Mouse (Mus musculus) splenic B cell, adult 2 months (primary cell): ENCODE results near the gene Myof.

Experiments
- DNase-seq: peaks from one replicate; pipeline ENCODE4 v3.0.0-alpha.2; 2011; ENCODE audit warnings: low read depth, low spot score
- H3K27me3 ChIP-seq: 2 replicates; pipeline ENCODE4 v1.6.1; 2012; ENCODE audit warnings: mild to moderate bottlenecking, low read length, moderate library complexity, mixed read lengths; ENCODE audit not compliant: control insufficient read depth, poor library complexity, insufficient read depth, severe bottlenecking
- H3K36me3 ChIP-seq: 2 replicates; pipeline ENCODE4 v1.6.1; 2012; ENCODE audit warnings: mild to moderate bottlenecking, low read length, moderate library complexity, mixed read lengths; ENCODE audit not compliant: control insufficient read depth, poor library complexity, insufficient read depth, severe bottlenecking

Gene Myof

DNA sequence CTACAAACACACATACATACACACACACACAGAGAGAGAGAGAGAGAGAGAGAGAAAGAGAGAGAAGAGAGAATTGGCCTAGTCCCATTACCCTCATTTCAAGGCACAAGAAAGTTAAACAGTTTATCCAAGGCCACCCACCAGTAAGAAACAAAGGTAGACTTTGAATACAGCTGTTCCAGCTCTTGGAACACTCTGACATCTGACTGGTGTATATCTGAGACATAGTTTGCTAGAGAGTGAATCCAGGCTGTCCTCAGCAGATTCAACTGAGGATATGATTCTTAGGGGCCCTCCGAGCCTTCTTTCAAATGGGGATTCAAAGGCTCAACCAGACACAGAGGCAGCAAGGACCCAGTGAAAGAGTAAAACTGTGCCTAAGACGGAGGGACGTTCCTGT, 14.1 kb downstream of the Myof start:
- H3K36me3 ChIP-seq, result no peaks in the 10 kb centered on the region

DNA sequence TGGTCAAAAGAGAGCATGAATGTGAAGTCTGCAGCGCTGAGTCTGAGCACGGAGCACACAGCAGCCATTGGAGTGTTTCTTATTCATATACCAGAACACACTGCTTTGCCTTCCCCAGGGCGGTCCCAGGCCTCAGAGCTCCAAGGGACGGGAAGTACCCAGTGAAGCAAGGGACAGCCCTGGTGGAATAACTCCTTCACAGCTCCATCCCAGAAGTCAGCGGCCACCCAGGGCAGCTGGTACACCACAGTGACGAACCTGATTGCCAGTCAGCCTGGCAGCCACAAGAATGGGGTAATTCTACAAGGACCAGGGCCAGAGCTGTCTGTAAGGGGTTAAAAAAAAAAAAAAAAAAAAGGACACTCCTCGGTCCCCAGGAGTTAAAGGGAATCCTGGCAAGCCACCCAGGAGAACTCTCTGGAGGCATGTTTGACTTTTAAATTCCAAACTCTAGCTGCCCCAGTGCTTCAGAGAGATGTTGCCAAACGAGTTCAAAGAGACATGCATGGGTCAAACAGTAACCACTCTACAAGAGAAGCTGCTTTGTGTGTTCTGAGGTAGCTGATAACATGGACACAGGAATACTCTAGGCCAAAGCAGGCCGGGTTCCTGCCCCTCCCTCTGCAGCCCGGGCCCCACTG, 15.4 kb downstream of the Myof start:
- H3K36me3 ChIP-seq, result no peaks in the 10 kb centered on the region
- no peaks in the 10 kb centered on the region for H3K27me3 ChIP-seq
- no peak for DNase-seq

More for the DNA sequence above, 14.1 kb downstream of the Myof start:
- H3K27me3 ChIP-seq, result no peaks in the 10 kb centered on the region
- no peak for DNase-seq

DNA sequence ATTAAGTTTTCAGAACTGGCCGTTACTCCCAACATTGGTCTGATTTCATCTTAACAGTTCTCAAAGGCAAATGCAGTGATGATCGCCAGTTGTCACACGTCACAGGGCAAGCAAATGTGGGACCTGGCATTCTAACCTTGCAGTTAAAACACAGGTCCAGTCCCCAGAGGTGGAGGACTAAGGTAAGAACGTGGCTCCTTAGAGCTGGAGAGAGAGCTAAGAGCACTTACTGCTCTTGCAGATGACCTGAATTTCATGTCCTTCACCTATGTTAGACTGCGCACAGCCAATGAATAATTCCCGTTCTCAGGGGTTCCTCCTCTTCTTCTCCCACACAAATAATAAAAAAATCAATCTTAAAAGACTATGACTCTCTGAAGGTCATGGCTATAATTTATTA, 16.0 kb downstream of the Myof start:
- H3K36me3 ChIP-seq, result no peaks in the 10 kb centered on the region
- DNase-seq, result no peak

DNA sequence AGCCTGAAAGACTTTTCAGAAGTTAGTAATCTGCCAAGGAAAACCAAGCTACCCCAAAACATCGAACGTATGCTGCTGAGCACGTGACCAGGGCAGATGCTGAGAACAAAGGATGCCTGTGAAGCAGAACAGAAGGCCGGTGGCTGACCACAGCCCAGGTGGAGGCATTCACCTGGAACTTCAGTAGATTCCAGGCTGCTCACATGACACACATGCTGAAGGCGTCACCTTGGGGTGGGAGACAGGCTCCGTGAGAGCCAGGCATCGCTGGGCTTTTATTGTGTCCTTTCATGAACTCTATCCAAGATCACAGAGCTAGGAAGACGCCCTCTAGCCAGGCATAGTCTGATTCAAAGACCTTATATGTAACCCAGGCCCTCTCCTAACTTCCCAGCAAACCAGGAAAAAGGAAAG, 17.2 kb downstream of the Myof start:
- Histone ChIP-seq H3K27me3 (no peaks in the 10 kb centered on the region), H3K36me3 (no peaks in the 10 kb centered on the region)
- DNase-seq, result peak; percentile 96

More for the DNA sequence above, 16.0 kb downstream of the Myof start:
- H3K27me3 ChIP-seq, result no peaks in the 10 kb centered on the region

DNA sequence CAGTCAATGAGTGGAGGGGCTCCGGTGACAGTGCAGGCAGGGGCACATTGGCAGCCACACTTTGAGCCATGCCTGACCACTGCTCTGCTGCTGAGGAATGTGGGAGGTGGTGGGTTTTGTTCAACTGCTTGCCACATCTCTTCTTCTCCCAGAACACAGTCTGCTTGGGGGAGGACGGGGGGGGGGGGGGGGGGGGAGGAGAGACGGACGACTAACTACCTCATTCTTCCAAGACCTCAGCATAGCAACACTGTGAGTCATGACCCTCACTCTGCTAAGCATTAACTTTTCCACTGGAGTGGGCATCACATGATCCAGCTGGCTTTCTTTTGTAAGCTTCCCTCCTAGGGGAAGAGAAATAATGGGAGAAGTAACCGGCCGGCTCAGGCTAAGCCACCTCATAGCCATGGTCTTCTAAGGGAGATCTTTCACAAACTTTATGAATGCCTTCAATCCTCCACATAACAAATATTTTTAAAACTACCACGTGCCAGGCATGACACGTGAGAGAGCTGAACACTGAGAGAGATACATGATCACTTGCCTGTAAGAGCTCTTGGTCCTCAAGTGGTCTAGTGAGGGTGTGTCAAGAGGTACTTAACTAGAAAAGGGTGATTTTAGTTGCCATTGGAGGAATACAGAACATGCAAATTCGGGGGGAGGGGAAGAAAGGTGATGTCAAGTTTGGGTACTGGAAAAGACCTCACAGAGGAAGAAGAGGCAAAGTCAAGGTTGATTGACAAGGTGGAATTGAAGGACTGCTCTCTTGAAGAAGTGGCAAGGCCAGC, 17.9 kb downstream of the Myof start:
- DNase-seq, result peak; percentile 88
- Histone ChIP-seq H3K27me3 (no peaks in the 10 kb centered on the region), H3K36me3 (no peaks in the 10 kb centered on the region)

DNA sequence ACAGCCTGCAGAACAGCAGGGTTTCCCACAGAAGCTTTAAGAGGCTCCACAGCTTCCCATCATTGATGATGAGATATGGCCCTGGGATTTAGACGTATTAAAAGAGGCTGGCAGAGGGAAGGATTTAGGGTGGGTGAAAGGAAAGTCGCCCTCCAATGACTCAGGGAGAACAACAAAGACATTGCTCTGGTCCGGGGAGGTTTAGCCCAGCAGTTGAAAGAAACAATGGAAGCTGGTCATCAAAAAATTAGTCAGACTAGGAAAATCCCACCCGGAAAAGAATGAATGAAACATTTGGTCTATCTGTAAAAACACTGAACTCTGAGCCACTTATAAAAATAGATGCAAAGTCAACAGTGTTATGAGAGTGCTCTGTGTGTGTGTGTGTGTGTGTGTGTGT, 19.8 kb downstream of the Myof start:
- no peaks in the 10 kb centered on the region for H3K27me3 ChIP-seq
- H3K36me3 ChIP-seq, result no peaks in the 10 kb centered on the region
- no peak for DNase-seq

DNA sequence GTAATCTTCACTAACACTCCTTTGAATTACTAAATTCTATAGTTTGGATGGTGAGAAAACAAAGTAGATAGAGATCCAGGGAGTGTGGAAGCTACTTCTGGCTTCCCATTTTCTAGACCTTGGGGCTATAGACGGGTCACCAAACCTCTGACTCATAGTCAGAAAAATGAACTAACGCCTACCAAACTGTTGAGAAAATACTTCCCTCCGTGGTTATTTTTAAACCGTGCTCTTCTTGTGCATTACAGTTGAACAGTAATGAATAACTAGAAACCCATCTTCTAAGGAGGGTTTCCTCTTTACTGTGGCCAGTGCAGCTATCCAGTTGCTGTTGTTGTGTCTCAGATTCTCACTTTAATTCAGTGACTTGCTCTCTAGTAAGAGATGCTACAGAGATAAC, 20.7 kb downstream of the Myof start:
- Histone ChIP-seq H3K27me3 (no peaks in the 10 kb centered on the region), H3K36me3 (no peaks in the 10 kb centered on the region)
- DNase-seq, result peak; percentile 54

DNA sequence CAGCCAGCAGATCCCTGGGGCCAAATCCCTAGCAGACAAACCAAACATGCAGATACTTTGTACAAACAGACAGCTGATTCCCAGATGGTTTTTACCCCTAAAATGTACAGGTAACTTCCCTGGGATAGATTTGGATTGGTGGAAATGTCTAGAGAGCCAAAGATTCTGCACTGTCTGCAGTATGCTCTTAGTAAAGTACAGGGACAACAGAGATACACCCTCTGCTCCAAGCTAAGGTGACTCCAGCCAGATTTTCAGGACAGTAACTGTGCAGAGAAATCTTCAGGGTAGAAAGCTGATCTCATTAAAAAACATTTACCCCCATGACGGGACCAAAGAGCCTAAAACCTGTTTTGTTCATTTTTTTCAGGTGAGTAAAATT, 27.5 kb downstream of the Myof start:
- no peaks in the 10 kb centered on the region for H3K27me3 ChIP-seq
- DNase-seq, result no peak
- H3K36me3 ChIP-seq, result no peaks in the 10 kb centered on the region

DNA sequence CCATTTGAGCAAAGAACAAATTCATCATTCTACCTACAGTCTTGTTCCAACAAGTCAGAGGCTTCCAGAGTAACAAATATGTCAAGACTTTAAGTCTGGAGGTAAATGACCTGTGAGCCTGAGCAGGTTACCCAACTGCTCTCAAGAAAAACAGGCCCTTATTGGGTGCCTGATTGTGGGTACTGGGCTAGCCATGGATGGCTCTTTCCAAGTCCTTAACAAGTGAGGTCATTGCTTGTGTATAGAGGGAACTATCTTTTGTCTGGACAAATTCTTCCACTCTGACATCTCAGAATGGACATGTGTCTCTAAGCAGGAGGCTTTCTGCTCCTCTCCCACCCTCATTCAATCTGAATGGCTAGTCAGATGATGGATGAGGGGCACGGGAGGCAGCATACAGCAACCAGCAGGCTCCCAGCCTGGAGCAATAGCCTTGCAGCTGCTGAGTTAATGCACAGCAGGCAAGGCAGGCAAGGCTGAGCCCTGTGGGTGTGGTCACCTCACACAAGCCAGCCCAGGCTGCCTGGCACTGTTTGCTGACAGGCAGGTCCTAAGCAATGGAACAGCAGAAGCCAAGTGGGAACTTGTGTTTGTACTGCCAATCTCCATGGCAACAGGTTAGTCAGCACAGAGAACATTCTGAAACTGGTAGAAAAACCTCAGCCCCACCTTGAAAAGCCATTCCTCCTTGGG, 28.1 kb downstream of the Myof start:
- no peak for DNase-seq
- H3K36me3 ChIP-seq, result no peaks in the 10 kb centered on the region
- no peaks in the 10 kb centered on the region for H3K27me3 ChIP-seq

DNA sequence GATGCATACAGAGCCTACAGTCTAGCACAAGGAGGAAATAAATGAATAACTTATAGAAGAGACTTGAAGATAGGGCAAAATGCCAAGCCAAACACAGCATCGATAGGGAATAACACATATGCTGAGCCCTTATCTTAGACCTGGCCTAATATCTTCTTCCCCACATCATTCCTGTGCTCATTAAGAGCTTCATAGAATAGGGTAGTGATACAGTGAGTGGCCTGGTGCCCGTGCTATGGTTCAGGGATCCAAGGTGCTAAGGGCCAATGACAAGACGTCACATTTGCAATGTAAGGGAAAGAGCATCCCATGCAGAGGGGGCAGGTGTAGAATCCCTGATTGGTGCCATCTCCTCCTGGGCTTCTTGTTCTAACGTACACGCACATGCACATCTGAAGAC, 28.9 kb downstream of the Myof start:
- H3K27me3 ChIP-seq, result no peaks in the 10 kb centered on the region
- DNase-seq, result no peak
- H3K36me3 ChIP-seq, result no peaks in the 10 kb centered on the region

DNA sequence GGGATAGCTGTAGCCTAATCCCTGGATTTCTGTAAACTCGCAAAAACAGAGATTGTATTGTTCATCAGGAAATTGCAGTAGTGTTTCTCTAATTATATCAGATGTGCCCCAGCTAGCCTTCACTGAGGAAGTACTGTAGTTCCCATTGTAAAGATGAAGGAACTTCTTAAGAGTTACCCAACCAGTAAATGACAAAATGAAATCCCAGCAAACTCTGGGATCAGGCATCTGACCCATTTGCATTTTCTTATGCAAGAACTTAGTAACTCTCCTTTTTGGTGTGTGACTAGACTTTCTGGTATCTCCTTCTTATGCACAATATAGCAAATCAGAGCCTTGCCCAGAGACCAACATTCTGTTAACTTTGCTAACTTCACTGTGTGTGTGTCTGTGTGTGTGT, 32.0 kb downstream of the Myof start:
- H3K27me3 ChIP-seq, result no peaks in the 10 kb centered on the region
- H3K36me3 ChIP-seq, result no peaks in the 10 kb centered on the region
- DNase-seq, result no peak

DNA sequence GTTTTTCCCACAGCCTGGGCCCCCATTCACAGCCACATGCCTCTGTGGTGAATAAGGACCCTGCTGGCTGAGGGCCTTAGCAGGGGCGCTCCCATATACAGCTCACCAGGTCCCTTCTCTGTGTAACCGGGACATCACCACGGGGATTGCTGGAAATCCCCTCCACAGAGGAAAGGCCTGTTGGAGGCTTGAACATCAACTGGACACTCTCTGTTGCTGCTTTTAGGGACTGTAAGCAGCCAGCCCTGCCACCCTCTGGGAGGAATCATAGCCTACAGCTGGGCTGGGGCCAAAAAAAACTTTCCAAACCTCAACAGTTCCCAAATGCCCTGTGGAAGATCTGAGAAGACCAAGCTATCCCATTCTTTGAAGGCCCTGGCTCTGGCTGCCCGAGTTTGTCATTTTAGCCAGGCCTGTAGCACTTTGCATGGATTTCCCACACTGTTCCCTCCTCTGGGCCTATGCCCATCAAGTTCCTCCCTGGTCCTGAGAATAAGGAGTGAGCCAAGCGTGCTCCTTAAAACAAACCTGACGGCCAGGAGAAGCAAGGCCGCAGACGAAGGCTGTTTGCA, 38.5 kb downstream of the Myof start:
- Histone ChIP-seq H3K27me3 (no peaks in the 10 kb centered on the region), H3K36me3 (no peaks in the 10 kb centered on the region)
- no peak for DNase-seq

DNA sequence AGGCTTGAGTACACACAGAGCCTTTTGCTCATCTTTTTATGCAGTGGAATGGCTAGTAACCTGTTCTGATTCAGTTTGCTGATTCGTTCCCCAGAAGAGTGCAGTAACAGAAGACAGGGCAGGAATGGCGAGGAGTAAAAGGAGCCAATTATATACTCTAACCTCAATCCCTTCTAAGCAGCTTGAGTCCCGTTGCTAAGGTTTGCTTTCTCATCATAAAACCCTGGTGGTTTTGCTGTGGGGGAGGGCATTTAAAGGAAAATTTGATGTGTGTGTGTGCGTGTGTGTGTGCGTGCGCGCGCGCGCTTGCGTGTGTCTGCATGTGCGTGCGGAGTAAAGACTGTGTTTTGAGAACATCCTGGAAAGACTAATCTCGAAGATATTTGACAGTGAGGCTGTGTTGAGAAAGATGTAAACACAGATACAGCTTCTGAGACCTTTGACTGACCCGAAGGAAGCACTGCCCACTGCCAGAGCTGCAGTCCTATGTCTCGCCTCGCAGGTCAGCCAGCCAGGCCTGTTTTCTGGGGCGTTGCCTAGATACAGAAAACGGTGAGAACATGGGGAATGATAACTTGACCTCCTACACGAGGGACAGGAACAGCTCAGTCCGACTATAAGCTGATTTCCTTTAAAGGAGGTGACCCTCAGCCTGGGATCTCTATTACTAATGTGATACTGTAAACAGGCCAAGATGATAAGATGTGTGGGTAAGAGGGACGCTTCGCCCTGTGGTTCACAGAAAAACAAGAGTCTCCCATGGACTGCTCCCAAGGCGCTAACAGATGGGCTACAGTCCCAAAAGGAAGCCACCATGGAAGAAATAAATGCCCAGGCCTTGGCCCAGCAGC, 39.5 kb downstream of the Myof start:
- Histone ChIP-seq H3K27me3 (no peaks in the 10 kb centered on the region), H3K36me3 (no peaks in the 10 kb centered on the region)
- no peak for DNase-seq

DNA sequence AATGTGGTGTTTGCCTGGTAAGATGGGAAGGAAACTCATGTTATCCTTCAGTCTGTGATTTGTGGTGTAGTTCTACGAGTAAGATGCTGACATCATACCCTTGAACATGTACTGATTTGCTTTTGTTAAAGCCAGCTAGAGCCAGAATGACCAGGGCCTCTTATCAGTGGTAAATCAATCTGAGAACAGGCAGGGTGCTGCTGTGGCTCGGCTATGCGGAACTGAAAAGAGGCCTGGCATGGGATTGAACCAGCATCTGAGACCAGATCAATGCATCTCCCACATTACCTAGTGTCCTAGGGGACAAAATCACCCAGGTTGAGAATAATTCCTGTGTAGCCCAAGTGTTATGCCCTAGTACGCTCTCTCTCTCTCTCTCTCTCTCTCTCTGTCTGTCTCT, 40.6 kb downstream of the Myof start:
- H3K36me3 ChIP-seq, result no peaks in the 10 kb centered on the region
- H3K27me3 ChIP-seq, result no peaks in the 10 kb centered on the region
- no peak for DNase-seq
